Mouse (Mus musculus) brain, embryonic 14.5 days (tissue): ENCODE data around the gene Olfr270.

Source experiments
- CTCF ChIP-seq: fragments of 200-500 bp; IDR thresholded peaks from 2 replicates; pipeline ENCODE4 v1.5.1; 2012; ENCODE audit warnings: inconsistent platforms, mild to moderate bottlenecking, moderate library complexity, borderline replicate concordance; ENCODE audit not compliant: insufficient read depth, insufficient read length; ENCODE audit errors: extremely low read depth
- POLR2A ChIP-seq: fragments of 200-500 bp; IDR thresholded peaks from 2 replicates; pipeline ENCODE4 v1.6.1; 2012; ENCODE audit warnings: mild to moderate bottlenecking, inconsistent platforms, borderline replicate concordance; ENCODE audit not compliant: poor library complexity, insufficient read depth, insufficient read length, severe bottlenecking; ENCODE audit errors: extremely low read depth

DNA sequence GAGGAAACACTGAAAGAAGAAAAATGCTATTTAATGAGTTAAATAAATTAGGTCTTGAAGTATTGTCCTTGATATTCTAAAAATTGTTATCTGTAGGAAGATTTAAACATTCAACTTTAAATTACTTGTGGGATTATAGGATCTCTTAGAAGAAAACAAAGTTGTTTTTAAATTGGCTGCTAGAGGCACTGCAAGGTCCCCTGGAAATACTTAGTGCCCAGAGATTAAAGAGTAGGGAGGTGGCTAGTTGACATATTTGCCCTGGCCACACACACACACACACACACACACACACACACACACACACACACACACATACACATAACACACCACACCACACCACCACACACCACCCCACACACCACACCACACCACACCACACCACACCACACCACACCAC is at the start of gene Olfr270:
- TF ChIP-seq POLR2A (no peak), CTCF (no peak)
